Mouse (Mus musculus) frontal cortex, adult (tissue): ENCODE data around the gene Ldb1.

Experiments
- ATAC-seq: cut with Nextera tagmentation; 2 replicates; pipeline ENCODE4 v1.9.2; 2017; ENCODE audit warnings: mild to moderate bottlenecking, moderate library complexity, mixed read lengths; ENCODE audit not compliant: low TSS enrichment

The Ldb1 gene

GRCm38 (mm10) chr19:46044271-46044992 is 582 bp downstream of the Ldb1 start, which contains the start of gene Pprc1:
TSS of gene Pprc1 (plus strand) at chr19:46044886.
- no peak for ATAC-seq

GRCm38 (mm10) chr19:46043380-46043779 is 1.6 kb downstream of the Ldb1 start:
- ATAC-seq, result no peak

- no peak for ATAC-seq
Measured at GRCm38 (mm10) chr19:46042476-46043011, 2.5 kb downstream of the Ldb1 start.

- no peak for ATAC-seq
Measured at GRCm38 (mm10) chr19:46041933-46042475, 3.0 kb downstream of the Ldb1 start.

- ATAC-seq, result no peak
Measured at GRCm38 (mm10) chr19:46041299-46041932, 3.6 kb downstream of the Ldb1 start.

GRCm38 (mm10) chr19:46040149-46040902 is 4.7 kb downstream of the Ldb1 start:
- no peak for ATAC-seq

- peak; percentile 65 for ATAC-seq
Measured at GRCm38 (mm10) chr19:46039478-46039877, 5.5 kb downstream of the Ldb1 start.

GRCm38 (mm10) chr19:46038851-46039260 is 6.2 kb downstream of the Ldb1 start:
- ATAC-seq, result no peak

- ATAC-seq, result no peak
Measured at GRCm38 (mm10) chr19:46037925-46038850, 6.8 kb downstream of the Ldb1 start.

- no peak for ATAC-seq
Measured at GRCm38 (mm10) chr19:46037243-46037924, 7.6 kb downstream of the Ldb1 start.

- no peak for ATAC-seq
Measured at GRCm38 (mm10) chr19:46036477-46037242, 8.4 kb downstream of the Ldb1 start.

GRCm38 (mm10) chr19:46035971-46036370 is 9.0 kb downstream of the Ldb1 start:
- ATAC-seq, result no peak

GRCm38 (mm10) chr19:46033911-46034310 is 11.1 kb downstream of the Ldb1 start:
- no peak for ATAC-seq

- peak; percentile 74 for ATAC-seq
Measured at GRCm38 (mm10) chr19:46032731-46033510, 12.1 kb downstream of the Ldb1 start.

GRCm38 (mm10) chr19:46031689-46032432 is 13.2 kb downstream of the Ldb1 start:
- no peak for ATAC-seq

GRCm38 (mm10) chr19:46030196-46030983 is 14.6 kb downstream of the Ldb1 start:
- no peak for ATAC-seq

GRCm38 (mm10) chr19:46029652-46030051 is 15.4 kb downstream of the Ldb1 start:
- no peak for ATAC-seq
